Mouse (Mus musculus) kidney, adult 2 months (tissue): Measurements from ENCODE around the gene Sspo. TPM values are rescaled to one million over a fixed set of nuclear protein-coding genes. Genes with fewer than 3 reads are reported as not detected.

Experiments
- DNase-seq: peaks from one replicate; pipeline ENCODE4 v3.0.0; 2021
- H3K27ac ChIP-seq: fragments of 200-500 bp; 2 replicates; pipeline ENCODE4 v1.5.1; 2012; ENCODE audit warnings: low read depth, low read length, control low read depth, inconsistent platforms; ENCODE audit not compliant: insufficient read depth
- H3K27me3 ChIP-seq: fragments of 200-500 bp; replicated peaks from 2 replicates; pipeline ENCODE4 v1.6.1; 2012; ENCODE audit warnings: mild to moderate bottlenecking, moderate library complexity, low read length, inconsistent platforms; ENCODE audit not compliant: control insufficient read depth, insufficient read depth
- H3K36me3 ChIP-seq: fragments of 200-500 bp; 2 replicates; pipeline ENCODE4 v1.6.1; 2012; ENCODE audit warnings: mild to moderate bottlenecking, moderate library complexity, low read length, inconsistent platforms; ENCODE audit not compliant: control insufficient read depth, insufficient read depth
- H3K4me1 ChIP-seq: fragments of 200-500 bp; 2 replicates; pipeline ENCODE4 v1.6.1; 2011; ENCODE audit warnings: low read length; ENCODE audit not compliant: control insufficient read depth, insufficient read depth
- H3K4me3 ChIP-seq: fragments of 200-500 bp; 2 replicates; pipeline ENCODE4 v1.5.1; 2011; ENCODE audit warnings: mild to moderate bottlenecking, low read depth, low read length, control low read depth; ENCODE audit not compliant: insufficient read depth
- CTCF ChIP-seq: fragments of 200-500 bp; conservative IDR thresholded peaks from 2 replicates; pipeline ENCODE4 v1.5.1; 2011; ENCODE audit warnings: low read depth, mild to moderate bottlenecking, control low read depth, low read length, moderate library complexity, mixed read lengths; ENCODE audit not compliant: insufficient read depth, insufficient read length
- POLR2A ChIP-seq: fragments of 200-500 bp; IDR thresholded peaks from one replicate; pipeline ENCODE4 v1.6.1; 2011; ENCODE audit warnings: low read depth, low read length, control low read depth
- WGBS: fragments of 180-500 bp; shearing (Covaris S2); methylation state at CpG from one replicate; pipeline ENCODE4 v1.1.7; 2018; 5-methylcytosine and 5-hydroxymethylcytosine counted together
- polyA plus RNA-seq: library from polyadenylated mRNA; depleted of rRNA; stranded (reverse); fragments of >200 nt; gene quantifications from 2 replicates; pipeline ENCODE4 v1.2.3, GENCODE M21; 2012; rRNA removed

The Sspo gene
- polyA plus RNA-seq, result 1.5 and 1.9 TPM in 2 replicates

- 96% methylated on average over 1 of the region's 1 CpGs for whole genome bisulfite sequencing
- Histone ChIP-seq H3K4me3 (no peak within 1 kb of the TSS), H3K27me3 (no peaks in the 10 kb centered on the region), H3K4me1 (peaks cover 12% of the 10 kb centered on the region; the same call in 1 of the 2 replicates), H3K27ac (no peak within 1 kb of the TSS), H3K36me3 (no peaks in the 10 kb centered on the region)
- TF ChIP-seq POLR2A (no peak), CTCF (no peak)
- DNase-seq, result no peak
Observed at GRCm38 (mm10) chr6:48447929-48448328, at the start of gene Sspo. Gene Sspo, plus strand, starts transcription at chr6:48448229.

GRCm38 (mm10) chr6:48399906-48400305, 48.1 kb upstream of the Sspo start:
- TF ChIP-seq CTCF (no peak), POLR2A (no peak)
- 79% methylated on average over 5 of the region's 5 CpGs for WGBS
- no peaks in the 10 kb centered on the region for H3K36me3 ChIP-seq
- H3K27ac ChIP-seq, result no peak overlapping the region
- no peak overlapping the region for H3K4me3 ChIP-seq
- peaks cover 10% of the 10 kb centered on the region; the same call in 1 of the 2 replicates for H3K4me1 ChIP-seq
- H3K27me3 ChIP-seq, result no peaks in the 10 kb centered on the region
- peak; percentile 52 for DNase-seq

- no peak for DNase-seq
- H3K36me3 ChIP-seq, result 0 out of 2 replicates have a peak, but pooled peaks cover 2% of the 10 kb centered on the region
Observed at GRCm38 (mm10) chr6:48404071-48404470, 44.0 kb upstream of the Sspo start.

DNA sequence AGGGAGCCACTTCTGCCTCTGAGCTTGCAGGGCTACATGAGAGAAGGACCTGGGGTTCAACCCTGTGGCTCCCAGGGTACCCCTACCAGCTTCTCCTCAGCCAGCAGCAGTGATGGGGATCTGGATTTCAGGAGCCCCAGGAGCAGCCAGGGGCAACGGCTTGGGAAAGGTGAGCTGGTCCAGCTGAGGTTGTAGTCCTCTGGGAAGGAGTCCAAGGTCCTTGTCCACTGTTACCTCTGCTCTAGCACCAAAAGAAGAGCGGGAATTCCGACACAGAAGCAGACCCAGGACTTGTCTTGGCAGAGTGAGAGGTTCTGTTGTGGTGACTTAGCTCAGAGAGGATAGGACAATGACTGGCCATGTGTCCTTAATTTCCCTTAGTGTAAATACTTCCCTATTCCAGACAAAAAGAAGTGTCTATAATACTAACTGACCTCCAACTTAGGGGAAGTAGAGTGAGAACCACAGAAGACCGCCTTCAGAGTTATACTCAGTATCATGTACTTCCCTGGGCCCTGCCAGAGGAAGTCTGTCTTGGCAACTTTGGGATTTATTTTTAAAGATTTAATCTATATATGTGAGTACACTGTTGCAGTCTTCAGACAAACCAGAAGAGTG, 38.2 kb upstream of the Sspo start:
- Histone ChIP-seq H3K27me3 (no peaks in the 10 kb centered on the region), H3K4me1 (no peaks in the 10 kb centered on the region), H3K36me3 (peaks cover 3% of the 10 kb centered on the region; the same call in 1 of the 2 replicates), H3K27ac (no peak overlapping the region), H3K4me3 (no peak overlapping the region)
- no peak for DNase-seq
- 66% methylated on average over 4 of the region's 4 CpGs for WGBS
- no peak for TF ChIP-seq CTCF
- TF ChIP-seq POLR2A, result no peak

More at GRCm38 (mm10) chr6:48404071-48404470, 44.0 kb upstream of the Sspo start:
- TF ChIP-seq POLR2A (no peak), CTCF (no peak)
- no peaks in the 10 kb centered on the region for H3K4me1 ChIP-seq
- H3K27me3 ChIP-seq, result no peaks in the 10 kb centered on the region
- H3K27ac ChIP-seq, result no peak overlapping the region
- no peak overlapping the region for H3K4me3 ChIP-seq
- WGBS, result 90% methylated on average over 5 of the region's 5 CpGs

DNA sequence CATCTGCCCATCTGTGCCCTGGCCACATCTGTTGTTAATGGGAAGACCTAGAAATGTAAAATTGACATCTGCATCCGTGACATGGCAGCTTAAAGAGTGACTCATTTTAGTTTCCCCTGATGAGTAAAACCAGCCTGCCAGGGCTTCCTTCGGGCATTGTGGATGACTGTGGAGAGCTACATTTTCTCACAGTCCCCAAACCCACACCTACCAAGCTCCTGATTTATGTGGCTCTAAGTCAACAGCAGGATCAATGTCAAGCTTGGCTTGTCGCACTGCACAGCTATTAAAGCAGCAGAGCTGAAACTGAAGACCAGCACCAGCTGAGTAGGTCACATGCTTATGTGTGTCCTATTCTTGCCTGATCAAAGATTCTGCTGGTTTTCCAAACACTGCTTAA, 37.5 kb upstream of the Sspo start:
- H3K4me1 ChIP-seq, result no peaks in the 10 kb centered on the region
- H3K36me3 ChIP-seq, result peaks cover 3% of the 10 kb centered on the region; the same call in 1 of the 2 replicates
- TF ChIP-seq CTCF (no peak), POLR2A (no peak)
- DNase-seq, result no peak
- no peak overlapping the region for H3K4me3 ChIP-seq
- 55% methylated on average over 3 of the region's 3 CpGs for WGBS
- no peak overlapping the region for H3K27ac ChIP-seq
- H3K27me3 ChIP-seq, result no peaks in the 10 kb centered on the region

- 77% methylated on average over 6 of the region's 6 CpGs for WGBS
- Histone ChIP-seq H3K4me1 (peaks cover 5% of the 10 kb centered on the region; the same call in 1 of the 2 replicates), H3K27me3 (no peaks in the 10 kb centered on the region), H3K4me3 (no peak overlapping the region), H3K36me3 (peaks cover 3% of the 10 kb centered on the region; the same call in 1 of the 2 replicates), H3K27ac (peak overlapping the region; percentile 5; the same call in 1 of the 2 replicates)
- DNase-seq, result peak; percentile 40
- TF ChIP-seq POLR2A (no peak), CTCF (no peak)
Observed at GRCm38 (mm10) chr6:48411193-48412092, 36.6 kb upstream of the Sspo start.

DNA sequence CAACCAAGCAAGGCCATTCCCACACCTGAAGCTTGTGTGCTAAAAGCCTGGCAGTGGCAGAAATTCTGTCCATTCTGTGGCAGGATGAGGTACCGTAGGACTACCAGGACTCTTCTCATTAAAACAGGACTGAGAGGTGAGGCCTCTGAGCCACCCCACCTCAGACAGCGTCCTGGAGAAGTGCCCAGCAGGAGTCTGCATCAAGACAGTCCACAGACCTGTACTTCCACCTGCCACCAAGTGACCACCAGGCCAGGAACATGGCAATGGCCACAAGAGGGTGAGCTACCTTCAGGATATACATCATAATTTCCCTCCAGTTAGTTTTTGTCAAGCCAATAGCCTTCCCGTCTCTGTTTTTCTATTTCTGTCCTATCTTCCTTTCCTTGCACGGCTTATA, 35.9 kb upstream of the Sspo start:
- no peaks in the 10 kb centered on the region for H3K27me3 ChIP-seq
- DNase-seq, result no peak
- peaks cover 6% of the 10 kb centered on the region; the same call in 1 of the 2 replicates for H3K4me1 ChIP-seq
- no peak; the same call in 1 of the 2 replicates for TF ChIP-seq CTCF
- TF ChIP-seq POLR2A, result no peak
- no peak overlapping the region for H3K4me3 ChIP-seq
- 77% methylated on average over 4 of the region's 4 CpGs for WGBS
- H3K27ac ChIP-seq, result no peak overlapping the region
- peaks cover 3% of the 10 kb centered on the region; the same call in 1 of the 2 replicates for H3K36me3 ChIP-seq
